Mouse (Mus musculus) cerebellum, adult 2 months (tissue): ENCODE data around the gene Pop5. TPM values are rescaled to one million over a fixed set of nuclear protein-coding genes. Genes with fewer than 3 reads are reported as not detected.
A peak's percentile ranks its signal among the peaks of the same experiment; 100 is the strongest.

Source experiments
- DNase-seq, 2 experiments: peaks; one replicate each; pipeline ENCODE4 v3.0.0; 2021
- H3K27ac ChIP-seq: fragments of 200-500 bp; 2 replicates; pipeline ENCODE4 v1.5.1; 2012; ENCODE audit warnings: low read length, control low read depth, inconsistent platforms; ENCODE audit not compliant: insufficient read depth
- H3K27me3 ChIP-seq: fragments of 200-500 bp; 2 replicates; pipeline ENCODE4 v1.6.1; 2012; ENCODE audit warnings: inconsistent platforms, mild to moderate bottlenecking, low read length, moderate library complexity; ENCODE audit not compliant: control insufficient read depth, insufficient read depth
- H3K4me1 ChIP-seq: fragments of 200-500 bp; 2 replicates; pipeline ENCODE4 v1.6.1; 2011; ENCODE audit warnings: low read length; ENCODE audit not compliant: control insufficient read depth, insufficient read depth
- H3K4me3 ChIP-seq: fragments of 200-500 bp; replicated peaks from 2 replicates; pipeline ENCODE3; 2011; ENCODE audit warnings: mild to moderate bottlenecking, low read depth, low read length, control low read depth; ENCODE audit not compliant: insufficient read depth
- CTCF ChIP-seq: fragments of 200-500 bp; IDR thresholded peaks from 2 replicates; pipeline ENCODE4 v1.5.1; 2011; ENCODE audit warnings: low read depth, mild to moderate bottlenecking, control low read depth, low read length, moderate library complexity, borderline replicate concordance; ENCODE audit not compliant: insufficient read depth
- POLR2A ChIP-seq: fragments of 200-500 bp; IDR thresholded peaks from 2 replicates; pipeline ENCODE4 v1.6.1; 2011; ENCODE audit warnings: low read length, control low read depth, borderline replicate concordance; ENCODE audit not compliant: insufficient read depth
- WGBS: fragments of 180-500 bp; shearing (Covaris S2); methylation state at CpG from one replicate; pipeline ENCODE4 v1.1.7; 2018; 5-methylcytosine and 5-hydroxymethylcytosine counted together
- polyA plus RNA-seq: library from polyadenylated mRNA; depleted of rRNA; stranded (reverse); fragments of >200 nt; gene quantifications from 2 replicates; pipeline ENCODE4 v1.2.3, GENCODE M21; 2012

Pop5 gene
- polyA plus RNA-seq, 1 experiment: 177 TPM

DNA sequence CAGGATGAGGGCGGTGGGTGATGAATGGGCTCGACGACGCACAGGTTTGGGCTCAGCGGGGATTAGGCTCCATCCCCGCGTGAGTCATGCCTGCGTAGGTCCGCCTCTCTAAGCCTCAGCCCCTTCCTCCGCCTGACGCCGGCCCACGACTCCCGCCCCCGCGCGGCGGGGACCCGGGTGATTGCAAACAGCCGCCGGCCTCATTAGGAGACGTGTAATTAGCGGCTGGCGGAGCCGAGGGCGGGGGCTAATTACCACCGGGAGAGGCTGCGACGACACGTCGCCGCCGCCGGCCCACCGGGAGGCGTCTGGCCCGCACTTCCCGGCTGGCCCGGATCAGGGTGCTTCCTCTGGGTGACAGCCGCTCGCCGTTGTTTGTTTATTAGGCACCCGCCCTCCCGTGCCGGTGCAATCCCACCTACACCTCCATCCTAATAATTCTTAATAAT lies 289 bp upstream of the Pop5 start:
- TF ChIP-seq POLR2A: peak; percentile 38; the same call in 1 of the 2 replicates
- TF ChIP-seq CTCF: no peak
- Histone ChIP-seq H3K27me3 (no peaks in the 10 kb centered on the region), H3K4me3 (peak overlapping the region; percentile 84), H3K4me1 (no peaks in the 10 kb centered on the region; the same call in 1 of the 2 replicates), H3K27ac (peak overlapping the region; percentile 76)
- WGBS: under 1% methylated on average over 45 of the region's 45 CpGs
- peak; percentile 82 for DNase-seq

DNA sequence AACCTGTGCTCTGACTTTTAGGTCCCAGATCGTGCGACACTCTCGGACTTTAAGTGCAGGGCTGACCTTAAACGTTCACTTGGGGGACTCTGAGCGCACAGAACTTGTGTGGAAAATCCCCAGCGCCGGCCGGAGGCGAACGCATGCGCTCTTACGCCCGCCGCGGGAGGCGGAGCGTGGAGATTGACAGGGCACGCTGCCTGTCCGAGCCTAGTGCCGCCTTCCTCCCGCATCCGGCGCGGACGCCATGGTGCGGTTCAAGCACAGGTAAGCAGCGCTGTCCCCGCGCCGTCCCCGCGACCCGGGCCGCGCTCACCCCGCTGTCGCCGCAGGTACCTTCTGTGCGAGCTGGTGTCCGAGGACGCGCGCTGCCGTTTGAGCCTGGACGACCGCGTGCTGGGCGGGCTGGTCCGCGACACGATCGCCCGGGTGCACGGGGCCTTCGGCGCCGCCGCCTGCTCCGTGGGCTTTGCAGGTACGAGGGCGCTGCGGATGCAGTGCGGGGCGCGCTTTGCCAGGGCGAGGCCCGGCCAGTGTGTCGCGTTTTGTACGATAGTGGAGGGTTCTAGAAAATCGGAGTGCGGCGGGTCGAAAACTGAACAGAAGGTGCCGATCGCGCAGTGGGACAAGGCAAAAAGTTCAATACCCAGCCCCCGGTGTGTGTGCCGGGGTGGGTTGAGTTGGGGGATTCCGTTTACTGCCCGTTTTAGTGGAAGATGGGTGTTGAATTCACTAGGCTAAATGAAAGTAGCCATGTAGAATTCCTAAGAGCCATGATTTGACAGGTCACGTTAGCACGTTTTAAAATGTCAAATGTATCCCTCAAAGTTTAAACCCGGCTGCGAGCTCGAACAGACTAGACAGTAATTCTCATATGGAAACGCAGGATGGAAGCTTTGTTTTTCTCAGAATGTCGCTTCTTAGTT lies 2.4 kb downstream of the Pop5 start:
- WGBS: under 1% methylated on average over 88 of the region's 88 CpGs
- Histone ChIP-seq H3K27ac (peak overlapping the region; percentile 52), H3K27me3 (no peaks in the 10 kb centered on the region), H3K4me3 (peak overlapping the region; percentile 83), H3K4me1 (no peaks in the 10 kb centered on the region; the same call in 1 of the 2 replicates)
- DNase-seq: peak; percentile 95 to 96
- no peak for TF ChIP-seq CTCF
- TF ChIP-seq POLR2A: peak; percentile 99

DNA sequence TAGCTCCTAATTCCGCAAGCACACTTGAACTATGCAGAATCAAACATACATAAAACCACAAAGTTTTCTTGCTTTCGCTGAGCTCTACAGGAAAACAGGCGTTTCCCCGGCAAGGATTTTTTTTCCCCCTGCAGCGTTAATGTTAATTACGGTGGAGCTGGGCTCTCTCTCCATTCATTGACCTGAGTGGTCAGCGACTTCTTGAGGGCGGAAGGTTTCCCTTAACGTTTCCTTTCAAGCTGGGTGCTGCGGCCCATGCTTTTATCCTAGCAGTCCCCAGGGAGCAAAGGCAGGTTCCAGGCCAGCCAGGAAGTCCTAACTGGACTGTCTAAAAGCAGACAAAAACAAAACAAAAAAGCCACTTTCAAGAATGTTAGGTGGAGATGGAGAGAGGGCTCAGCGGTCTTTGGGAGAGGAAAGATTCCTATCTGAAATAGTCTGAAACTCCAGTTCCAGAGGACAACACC lies 3.1 kb downstream of the Pop5 start:
- H3K4me1 ChIP-seq: no peaks in the 10 kb centered on the region; the same call in 1 of the 2 replicates
- DNase-seq: no peak
- 8% methylated on average over 11 of the region's 11 CpGs for WGBS
- no peak overlapping the region for H3K27ac ChIP-seq
- no peak for TF ChIP-seq POLR2A
- TF ChIP-seq CTCF: no peak
- peak overlapping the region; percentile 83 for H3K4me3 ChIP-seq
- no peaks in the 10 kb centered on the region for H3K27me3 ChIP-seq

DNA sequence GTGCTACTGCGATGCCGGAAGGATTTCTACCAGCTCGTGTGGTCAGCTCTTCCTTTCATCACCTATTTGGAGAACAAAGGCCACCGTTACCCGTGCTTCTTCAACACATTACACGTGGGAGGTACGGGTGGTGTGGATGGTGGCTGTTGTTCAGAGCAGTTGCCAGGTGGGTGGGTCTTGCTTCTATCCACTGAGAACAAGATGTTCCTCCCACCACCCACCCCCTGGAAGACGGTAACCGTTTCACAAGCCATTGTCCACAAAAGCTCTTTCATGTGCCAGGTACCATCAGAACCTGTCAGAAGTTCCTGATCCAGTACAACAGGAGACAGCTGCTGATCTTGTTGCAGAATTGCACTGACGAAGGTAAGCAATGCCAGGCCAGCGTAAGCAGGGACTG lies 4.6 kb downstream of the Pop5 start:
- Histone ChIP-seq H3K27ac (no peak overlapping the region), H3K4me1 (no peaks in the 10 kb centered on the region; the same call in 1 of the 2 replicates), H3K4me3 (no peak overlapping the region), H3K27me3 (no peaks in the 10 kb centered on the region)
- TF ChIP-seq CTCF (no peak), POLR2A (no peak)
- no peak for DNase-seq
- WGBS: 68% methylated on average over 11 of the region's 11 CpGs

DNA sequence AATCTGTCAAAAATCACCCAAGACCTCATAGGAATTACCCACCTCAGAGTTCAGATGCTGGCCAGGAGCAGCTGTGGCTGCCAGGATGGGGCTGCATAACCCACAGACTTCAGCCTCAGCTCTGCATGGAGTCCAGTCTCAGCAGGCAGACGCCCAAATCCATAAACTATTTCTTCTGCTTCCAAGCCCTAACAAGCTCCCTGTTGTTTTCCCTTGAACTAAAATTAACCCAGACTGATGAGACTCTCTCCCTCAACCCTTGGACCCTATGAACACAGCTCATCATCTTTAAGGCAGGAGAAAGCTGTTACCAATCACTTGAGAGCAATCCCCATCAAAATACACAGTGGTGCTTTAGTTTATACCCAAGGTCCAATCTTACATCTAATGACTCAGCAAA lies 19.8 kb downstream of the Pop5 start:
- Histone ChIP-seq H3K27ac (no peak overlapping the region), H3K27me3 (no peaks in the 10 kb centered on the region), H3K4me1 (no peaks in the 10 kb centered on the region), H3K4me3 (no peak overlapping the region)
- WGBS: 10% methylated on average over 1 of the region's 1 CpGs
- TF ChIP-seq CTCF (no peak), POLR2A (no peak)
- no peak for DNase-seq

DNA sequence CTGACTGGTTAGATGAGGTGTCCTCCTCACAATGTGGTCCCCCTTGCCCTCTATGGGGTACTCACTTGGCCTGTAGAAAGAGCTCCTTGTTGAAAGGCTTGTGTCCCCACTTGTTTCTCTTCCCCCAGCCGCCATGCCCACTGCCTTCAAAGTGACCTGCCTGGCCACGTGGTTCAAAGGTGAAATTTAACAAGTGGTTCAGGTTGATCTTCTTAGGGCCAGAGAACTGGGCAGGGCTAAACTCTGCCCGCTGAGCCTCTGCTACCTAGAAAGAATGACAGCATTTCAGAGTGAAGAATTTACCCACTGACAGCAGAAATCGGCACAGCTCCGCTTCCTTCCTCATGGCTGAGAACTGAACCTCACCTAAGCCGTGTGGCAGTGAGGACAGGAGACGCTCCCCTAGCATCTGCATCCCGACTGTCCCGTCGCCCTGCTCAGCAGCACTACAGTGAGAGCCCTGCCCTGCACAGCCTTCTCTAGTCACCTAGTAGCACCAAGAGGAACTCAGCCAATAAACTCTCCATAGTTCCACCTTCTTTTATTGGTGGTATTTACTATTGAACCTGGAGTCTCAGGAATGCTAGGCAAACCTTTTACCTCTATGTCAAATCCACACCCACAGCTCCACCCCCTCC lies 21.4 kb downstream of the Pop5 start:
- H3K4me3 ChIP-seq: no peak overlapping the region
- H3K27me3 ChIP-seq: no peaks in the 10 kb centered on the region
- TF ChIP-seq POLR2A: no peak
- TF ChIP-seq CTCF: no peak
- WGBS: 88% methylated on average over 10 of the region's 10 CpGs
- DNase-seq: no peak
- H3K4me1 ChIP-seq: no peaks in the 10 kb centered on the region
- H3K27ac ChIP-seq: no peak overlapping the region

DNA sequence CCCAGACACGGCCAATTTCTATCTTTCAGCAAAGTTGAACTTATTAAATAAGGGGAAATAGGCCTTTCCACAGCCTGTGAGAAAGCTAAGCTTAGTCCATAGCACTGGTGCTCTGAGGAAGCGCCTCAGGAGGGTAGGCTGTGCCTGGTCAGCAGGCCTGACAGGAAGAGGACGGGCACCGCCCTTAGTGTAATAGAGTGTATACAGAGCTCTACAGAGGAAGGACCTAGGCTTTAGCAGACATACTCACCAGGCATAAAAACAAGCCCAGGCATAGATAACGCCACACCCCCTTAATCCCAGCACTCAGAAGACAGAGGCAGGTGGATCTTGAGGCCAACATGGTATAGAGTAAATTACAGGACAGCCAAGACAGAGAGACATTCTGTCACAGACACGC lies 24.7 kb downstream of the Pop5 start:
- peaks cover 3% of the 10 kb centered on the region; the same call in 1 of the 2 replicates for H3K4me1 ChIP-seq
- TF ChIP-seq POLR2A: no peak
- TF ChIP-seq CTCF: no peak
- H3K27ac ChIP-seq: no peak overlapping the region
- no peaks in the 10 kb centered on the region for H3K27me3 ChIP-seq
- H3K4me3 ChIP-seq: no peak overlapping the region
- no peak for DNase-seq
- 90% methylated on average over 6 of the region's 6 CpGs for WGBS

DNA sequence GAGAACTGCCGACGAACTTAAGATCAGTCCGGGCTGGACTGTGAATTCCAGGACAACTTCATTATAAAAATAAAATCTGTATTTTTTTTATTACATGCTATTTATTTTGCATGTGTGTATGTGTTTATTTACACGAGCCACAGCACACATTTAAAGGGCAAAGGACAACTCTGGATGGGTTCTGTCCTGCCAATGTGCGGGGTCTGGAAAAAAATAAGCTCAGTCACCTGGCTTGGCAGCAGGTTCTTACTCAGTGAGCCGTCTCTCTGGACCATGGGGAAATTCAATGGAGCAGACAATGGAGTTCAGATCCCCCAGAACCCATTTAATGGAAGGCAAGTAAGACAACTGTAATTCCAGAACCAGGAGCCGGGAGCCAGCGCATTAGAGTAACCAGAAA lies 25.5 kb downstream of the Pop5 start:
- Histone ChIP-seq H3K27me3 (no peaks in the 10 kb centered on the region), H3K27ac (no peak overlapping the region), H3K4me3 (no peak overlapping the region), H3K4me1 (peaks cover 3% of the 10 kb centered on the region; the same call in 1 of the 2 replicates)
- no peak for DNase-seq
- 65% methylated on average over 8 of the region's 8 CpGs for WGBS
- TF ChIP-seq CTCF (no peak), POLR2A (no peak)
